Mouse (Mus musculus): ENCODE results near the gene Taf1c.

Taf1c gene

GRCm38 (mm10) chr8:119574437-119575365, 30.3 kb downstream of the Taf1c start, which contains the start of the genes Hsdl1 and Dnaaf1:
Gene Hsdl1 (minus strand): TSS chr8:119575183.
Gene Dnaaf1 (plus strand): TSS chr8:119575235.
- intact Hi-C loops (cut with DNase I): no loop called here

GRCm38 (mm10) chr8:119572411-119572810, 32.6 kb downstream of the Taf1c start:
- intact Hi-C loops (cut with DNase I): no loop called here

GRCm38 (mm10) chr8:119571135-119571534, 33.9 kb downstream of the Taf1c start:
- intact Hi-C loops (cut with DNase I): no loop called here

GRCm38 (mm10) chr8:119569881-119570280, 35.1 kb downstream of the Taf1c start:
- intact Hi-C loops (cut with DNase I): no loop called here

DNA sequence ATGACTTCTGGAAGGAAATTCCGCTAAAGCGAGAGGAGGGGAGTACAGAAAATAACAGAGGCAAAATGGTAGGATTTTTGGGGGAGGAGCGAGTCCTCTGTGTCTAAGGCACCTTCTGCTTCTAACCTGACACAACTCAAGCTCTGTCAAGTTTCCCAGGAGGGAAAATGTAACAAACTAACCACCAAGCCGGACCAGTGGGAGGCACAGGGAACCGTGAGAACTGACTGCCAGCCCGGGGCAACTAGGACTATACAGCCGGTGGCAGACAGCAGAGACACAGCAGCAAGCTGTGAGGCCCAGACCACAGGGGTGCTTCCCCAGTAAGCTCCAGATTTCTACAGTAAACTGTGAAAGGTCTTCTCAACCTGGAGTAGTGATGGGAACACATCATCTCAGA, 36.1 kb downstream of the Taf1c start:
- intact Hi-C loops (cut with DNase I): no loop called here

GRCm38 (mm10) chr8:119568251-119568650, 36.8 kb downstream of the Taf1c start:
- intact Hi-C loops (cut with DNase I): no loop called here

DNA sequence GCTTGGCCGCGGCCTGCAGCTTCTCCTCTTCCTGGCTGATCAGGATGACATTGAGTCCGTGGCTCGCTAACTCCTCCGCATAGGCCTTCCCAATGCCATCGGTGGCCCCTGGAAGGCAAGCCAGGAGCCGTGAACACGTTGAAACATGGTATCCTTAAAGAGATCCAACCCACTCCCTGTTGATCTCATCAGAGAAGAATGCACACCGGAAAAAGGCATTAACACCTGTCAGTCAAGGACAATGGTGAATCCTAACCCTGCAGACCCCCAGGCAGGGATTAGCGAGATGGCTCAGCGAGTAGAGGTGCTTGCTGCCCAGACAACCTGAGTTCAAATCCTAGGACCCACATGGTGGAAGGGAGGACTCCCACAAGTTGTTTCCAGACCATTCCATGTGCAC, 38.7 kb downstream of the Taf1c start:
- intact Hi-C loops (cut with DNase I): no loop called here

GRCm38 (mm10) chr8:119563849-119564251, 41.2 kb downstream of the Taf1c start:
- intact Hi-C loops (cut with DNase I): no loop called here

DNA sequence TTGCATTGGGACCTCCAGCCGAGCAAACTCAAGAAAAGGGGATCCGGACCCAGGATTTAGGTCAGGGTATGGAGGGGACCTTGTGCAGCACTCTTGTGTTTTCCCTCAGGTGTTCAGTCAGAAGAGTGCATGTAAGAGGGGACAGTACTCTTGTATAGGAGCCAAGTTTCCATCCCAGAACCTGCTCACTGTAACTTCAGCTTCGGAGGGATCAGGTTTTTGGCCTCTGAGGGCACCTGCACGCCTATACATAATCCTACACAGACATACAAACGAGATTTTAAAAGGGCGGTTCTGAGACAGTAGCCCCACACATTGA, 45.7 kb downstream of the Taf1c start:
- intact Hi-C loops (cut with DNase I): no loop called here

DNA sequence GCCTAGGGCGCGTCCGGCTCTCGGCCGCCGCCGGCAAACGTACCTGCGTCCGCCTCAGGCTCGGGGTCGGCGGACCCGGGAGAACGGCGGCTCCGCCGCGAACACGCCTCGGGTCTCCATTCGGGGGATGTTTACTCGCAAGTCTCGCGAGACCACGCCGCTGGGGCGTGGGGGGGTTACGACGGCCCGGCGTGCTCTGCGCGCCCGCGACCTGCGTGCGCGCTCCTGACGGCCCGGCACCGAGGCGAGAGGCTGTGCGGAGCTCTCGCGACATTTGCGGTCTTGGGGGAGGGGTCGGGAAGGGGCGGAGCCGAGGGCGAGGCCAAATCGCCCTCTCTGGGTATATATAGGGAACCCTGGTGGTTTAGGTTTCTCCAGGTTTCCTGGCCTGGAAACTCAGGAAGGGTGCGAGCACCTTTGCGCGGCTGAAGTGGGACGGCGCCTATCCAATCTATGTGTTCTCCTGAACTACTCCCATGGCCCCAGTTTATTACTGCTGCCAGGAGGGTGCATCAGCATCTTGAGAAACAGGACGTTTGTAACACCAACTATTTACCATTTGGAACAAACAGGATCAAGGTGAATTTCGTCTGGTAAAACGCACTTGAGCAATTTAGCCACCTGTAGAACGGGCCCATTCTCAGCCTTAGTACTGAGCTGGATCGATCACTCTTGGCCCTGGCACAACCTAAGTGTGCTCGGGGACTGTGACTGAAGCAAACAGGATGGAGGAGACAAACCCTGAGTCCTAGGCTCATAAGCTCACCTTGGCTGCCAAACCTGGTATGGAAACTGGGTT, 46.2 kb downstream of the Taf1c start, which contains the start of gene Mbtps1:
Mbtps1 (minus strand) TSS at position 133 of the 799 bp plus-strand sequence.
- intact Hi-C loops (cut with DNase I): no loop called here

DNA sequence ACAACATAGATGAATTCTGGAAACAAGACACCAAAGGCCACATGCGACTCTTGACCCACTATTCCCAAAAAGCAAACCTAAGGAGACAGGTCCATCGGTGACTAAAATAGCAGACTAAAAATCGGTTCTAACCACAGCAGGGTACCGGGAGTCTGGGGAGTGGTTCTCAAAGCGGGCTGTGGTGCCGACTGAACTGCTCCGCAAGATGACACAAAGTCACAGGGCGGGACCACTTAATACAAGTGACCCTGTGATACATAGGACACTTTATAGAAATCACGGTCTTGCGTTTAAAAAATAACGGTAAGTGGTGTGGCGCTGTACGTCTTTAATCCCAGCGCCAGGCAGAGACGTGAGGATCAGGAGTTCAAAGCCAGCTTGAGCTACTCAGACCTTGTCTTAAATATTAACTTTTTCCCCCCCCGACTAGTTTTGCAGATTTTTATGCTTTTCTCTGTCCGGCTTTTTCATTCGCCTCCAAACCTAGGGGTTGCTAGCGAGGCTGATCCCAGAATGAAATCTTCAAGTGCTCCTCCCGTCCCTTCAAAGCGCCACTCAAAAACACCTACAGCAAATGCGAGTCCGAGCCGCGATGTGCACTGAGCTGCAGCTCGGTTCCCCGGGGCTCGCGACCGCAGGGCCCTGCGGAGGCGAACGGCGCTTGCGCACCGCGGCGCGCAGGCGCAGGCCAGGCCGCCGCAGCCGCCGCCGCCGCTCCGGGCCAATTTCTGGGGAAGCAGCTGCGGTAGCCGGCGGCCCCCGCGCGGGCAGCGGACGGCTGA, 47.0 kb downstream of the Taf1c start:
- intact Hi-C loops (cut with DNase I): no loop called here

DNA sequence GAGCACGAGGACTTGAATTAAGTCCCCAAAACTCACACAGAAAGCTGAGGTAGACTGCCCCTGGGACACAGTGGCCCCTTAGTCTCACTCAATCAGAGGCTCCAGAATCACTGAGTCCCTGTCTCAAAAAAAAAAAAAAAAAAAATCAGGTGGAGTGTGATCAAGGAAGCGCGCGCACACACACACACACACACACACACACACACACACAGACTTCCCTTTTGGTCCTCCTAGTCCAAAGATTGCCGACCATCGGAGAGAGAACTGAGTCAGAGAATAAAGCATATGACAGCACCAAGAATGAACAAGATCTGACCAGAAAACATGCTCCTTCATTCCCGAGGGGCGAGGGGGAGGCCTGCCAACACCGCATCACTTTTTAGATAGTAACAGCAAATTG, 47.9 kb downstream of the Taf1c start:
- intact Hi-C loops (cut with DNase I): no loop called here

DNA sequence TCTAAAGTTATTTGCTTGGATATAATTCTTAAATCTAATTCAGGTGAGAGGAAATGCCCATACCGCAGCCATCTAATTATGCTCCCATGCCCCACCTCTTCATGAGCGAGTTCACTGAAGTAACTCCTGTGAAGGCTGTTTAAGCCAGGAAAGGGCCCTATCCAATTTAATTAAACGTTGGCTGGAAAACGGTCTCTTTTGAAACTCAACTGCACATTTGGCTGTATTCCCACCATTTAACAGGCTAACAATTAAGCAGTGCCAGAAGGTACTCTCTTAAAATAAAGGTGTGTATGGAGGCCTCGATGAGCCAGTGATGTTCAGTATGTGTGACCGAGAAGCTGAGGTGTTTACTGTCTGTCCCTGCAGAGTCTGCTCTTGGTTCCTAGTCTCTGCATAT, 49.2 kb downstream of the Taf1c start:
- intact Hi-C loops (cut with DNase I): no loop called here

GRCm38 (mm10) chr8:119552967-119553366, 52.1 kb downstream of the Taf1c start:
- intact Hi-C loops (cut with DNase I): no loop called here

- intact Hi-C loops (cut with DNase I): no loop called here
Measured at GRCm38 (mm10) chr8:119548560-119549113, 56.4 kb downstream of the Taf1c start.

Data from adrenal gland (tissue).